Mouse (Mus musculus) natural killer cell, adult 2 months (primary cell): Measurements from ENCODE around the gene Smyd3.

ENCODE experiments used
- DNase-seq, 2 experiments: peaks; one replicate each; pipeline ENCODE4 v3.0.0; 2022; ENCODE audit warnings: low spot score in 2 of 2

The Smyd3 gene

GRCm38 (mm10) chr1:179384296-179384695 lies 133.5 kb downstream of the Smyd3 start:
- no peak for DNase-seq

GRCm38 (mm10) chr1:179378102-179378501 lies 139.7 kb downstream of the Smyd3 start:
- DNase-seq: no peak

- DNase-seq: no peak
Observed at GRCm38 (mm10) chr1:179374987-179375386, 142.9 kb downstream of the Smyd3 start.

- no peak for DNase-seq
Observed at GRCm38 (mm10) chr1:179373911-179374310, 143.9 kb downstream of the Smyd3 start.

GRCm38 (mm10) chr1:179371191-179371590 lies 146.7 kb downstream of the Smyd3 start:
- DNase-seq: no peak

GRCm38 (mm10) chr1:179368426-179369010 lies 149.3 kb downstream of the Smyd3 start:
- DNase-seq: no peak

- DNase-seq: no peak
Observed at GRCm38 (mm10) chr1:179361481-179362466, 156.1 kb downstream of the Smyd3 start.

GRCm38 (mm10) chr1:179357111-179357510 lies 160.7 kb downstream of the Smyd3 start:
- DNase-seq: no peak

- no peak for DNase-seq
Observed at GRCm38 (mm10) chr1:179354250-179354649, 163.6 kb downstream of the Smyd3 start.

- DNase-seq: no peak
Observed at GRCm38 (mm10) chr1:179345318-179345925, 172.4 kb downstream of the Smyd3 start.

GRCm38 (mm10) chr1:179343426-179343825 lies 174.4 kb downstream of the Smyd3 start:
- no peak for DNase-seq

- no peak for DNase-seq
Observed at GRCm38 (mm10) chr1:179341589-179341988, 176.3 kb downstream of the Smyd3 start.

- no peak for DNase-seq
Observed at GRCm38 (mm10) chr1:179339066-179339465, 178.8 kb downstream of the Smyd3 start.

GRCm38 (mm10) chr1:179337529-179337928 lies 180.3 kb downstream of the Smyd3 start:
- DNase-seq: no peak

- DNase-seq: no peak
Observed at GRCm38 (mm10) chr1:179326965-179327308, 190.9 kb downstream of the Smyd3 start.

- no peak for DNase-seq
Observed at GRCm38 (mm10) chr1:179326262-179326964, 191.4 kb downstream of the Smyd3 start.

- no peak for DNase-seq
Observed at GRCm38 (mm10) chr1:179324271-179324670, 193.6 kb downstream of the Smyd3 start.

- DNase-seq: no peak
Observed at GRCm38 (mm10) chr1:179313618-179314017, 204.2 kb downstream of the Smyd3 start.

GRCm38 (mm10) chr1:179309487-179309886 lies 208.4 kb downstream of the Smyd3 start:
- DNase-seq: no peak

GRCm38 (mm10) chr1:179302446-179303230 lies 215.2 kb downstream of the Smyd3 start:
- no peak for DNase-seq

GRCm38 (mm10) chr1:179295626-179296025 lies 222.2 kb downstream of the Smyd3 start:
- no peak for DNase-seq
